Mouse (Mus musculus) hindbrain, embryonic 16.5 days (tissue): ENCODE results near the gene Tmem51. TPM values are rescaled to one million over a fixed set of nuclear protein-coding genes. Genes with fewer than 3 reads are reported as not detected.
A peak's percentile ranks its signal among the peaks of the same experiment; 100 is the strongest.

Experiments used
- ATAC-seq: fragments of 200-750 bp; cut with Nextera tagmentation; 2 replicates; pipeline ENCODE4 v1.8.0; 2017; ENCODE audit warnings: moderate TSS enrichment, moderate library complexity
- H3K27ac ChIP-seq: fragments of 300-500 bp; sonication (generic); 2 replicates; pipeline ENCODE4 v1.5.1; 2014; ENCODE audit warnings: low read depth, mild to moderate bottlenecking, control low read depth, low read length, moderate library complexity
- H3K27me3 ChIP-seq: fragments of 300-500 bp; sonication (generic); replicated peaks from 2 replicates; pipeline ENCODE4 v1.6.1; 2014; ENCODE audit warnings: low read length; ENCODE audit not compliant: control insufficient read depth, insufficient read depth
- H3K36me3 ChIP-seq: fragments of 300-500 bp; sonication (generic); 2 replicates; pipeline ENCODE4 v1.6.1; 2014; ENCODE audit warnings: mild to moderate bottlenecking, low read length, moderate library complexity, mixed read lengths; ENCODE audit not compliant: control insufficient read depth, insufficient read depth
- H3K4me1 ChIP-seq: fragments of 300-500 bp; sonication (generic); 2 replicates; pipeline ENCODE4 v1.6.1; 2014; ENCODE audit warnings: low read depth, low read length; ENCODE audit not compliant: control insufficient read depth, insufficient read depth
- H3K4me2 ChIP-seq: fragments of 300-500 bp; sonication (generic); 2 replicates; pipeline ENCODE4 v1.6.1; 2014; ENCODE audit warnings: mild to moderate bottlenecking, low read length, control low read depth, moderate library complexity
- H3K4me3 ChIP-seq: fragments of 300-500 bp; sonication (generic); 2 replicates; pipeline ENCODE4 v1.5.1; 2014; ENCODE audit warnings: mild to moderate bottlenecking, low read length, control low read depth, moderate library complexity
- H3K9ac ChIP-seq: fragments of 300-500 bp; sonication (generic); 2 replicates; pipeline ENCODE4 v1.6.1; 2014; ENCODE audit warnings: low read depth, mild to moderate bottlenecking, control low read depth, low read length, moderate library complexity
- H3K9me3 ChIP-seq: fragments of 300-500 bp; sonication (generic); 2 replicates; pipeline ENCODE4 v1.6.1; 2014; ENCODE audit warnings: mild to moderate bottlenecking, low read length, moderate library complexity; ENCODE audit not compliant: control insufficient read depth
- WGBS: fragments of 180-500 bp; shearing (Covaris S2); extraction: QIAGEN DNeasy Blood & Tissue Kit; methylation state at CpG from one replicate; pipeline ENCODE4 v1.1.7; 2014; 5-methylcytosine and 5-hydroxymethylcytosine counted together
- polyA plus RNA-seq: library from polyadenylated mRNA; unstranded; fragments of >200 nt; fragmentation: Nextera tagmentation; extraction: Ambion mirVana; gene quantifications from 2 replicates; pipeline ENCODE4 v1.2.1, GENCODE M21; 2015

Tmem51 gene
- polyA plus RNA-seq, 1 experiment from 2014 or later: 8.2 TPM

- peak; percentile 64 for ATAC-seq
- Histone ChIP-seq H3K27ac (no peak overlapping the region), H3K27me3 (peaks cover 19% of the 10 kb centered on the region), H3K9me3 (no peaks in the 10 kb centered on the region), H3K4me3 (peak overlapping the region; percentile 64), H3K36me3 (no peaks in the 10 kb centered on the region), H3K4me2 (peak overlapping the region; percentile 99), H3K9ac (peak overlapping the region; percentile 77), H3K4me1 (peaks cover 24% of the 10 kb centered on the region)
- 0% methylated on average over 23 of the region's 29 CpGs for WGBS
Measured at GRCm38 (mm10) chr4:142083762-142084130, 358 bp downstream of the Tmem51 start.

- Histone ChIP-seq H3K9ac (no peak overlapping the region), H3K4me1 (peaks cover 24% of the 10 kb centered on the region), H3K27ac (no peak overlapping the region), H3K4me3 (no peak overlapping the region; the same call in 1 of the 2 replicates), H3K36me3 (no peaks in the 10 kb centered on the region), H3K4me2 (peak overlapping the region; percentile 99), H3K27me3 (peaks cover 19% of the 10 kb centered on the region), H3K9me3 (no peaks in the 10 kb centered on the region)
- 52% methylated on average over 6 of the region's 6 CpGs for WGBS
- no peak for ATAC-seq
Measured at GRCm38 (mm10) chr4:142083193-142083592, 911 bp downstream of the Tmem51 start.

GRCm38 (mm10) chr4:142082703-142083102 lies 1.4 kb downstream of the Tmem51 start:
- Histone ChIP-seq H3K9me3 (no peaks in the 10 kb centered on the region), H3K27me3 (peaks cover 19% of the 10 kb centered on the region), H3K4me3 (no peak overlapping the region), H3K4me2 (no peak overlapping the region), H3K36me3 (no peaks in the 10 kb centered on the region), H3K4me1 (peaks cover 24% of the 10 kb centered on the region), H3K9ac (no peak overlapping the region), H3K27ac (no peak overlapping the region)
- no peak for ATAC-seq
- 74% methylated on average over 4 of the region's 4 CpGs for WGBS

GRCm38 (mm10) chr4:142081631-142082283 lies 2.3 kb downstream of the Tmem51 start:
- H3K4me3 ChIP-seq: no peak overlapping the region

GRCm38 (mm10) chr4:142080901-142081630 lies 3.0 kb downstream of the Tmem51 start:
- H3K4me2 ChIP-seq: peak overlapping the region; percentile 23; the same call in 1 of the 2 replicates
- H3K27me3 ChIP-seq: peaks cover 19% of the 10 kb centered on the region
- no peaks in the 10 kb centered on the region for H3K36me3 ChIP-seq
- H3K4me3 ChIP-seq: no peak overlapping the region
- 0 out of 2 replicates have a peak overlapping the region, but pooled peaks have one; percentile 23 for H3K27ac ChIP-seq
- no peaks in the 10 kb centered on the region for H3K9me3 ChIP-seq
- peak; percentile 51 for ATAC-seq
- H3K9ac ChIP-seq: no peak overlapping the region
- 56% methylated on average over 11 of the region's 18 CpGs for WGBS
- peaks cover 28% of the 10 kb centered on the region for H3K4me1 ChIP-seq

More at GRCm38 (mm10) chr4:142081631-142082283, 2.3 kb downstream of the Tmem51 start:
- no peaks in the 10 kb centered on the region for H3K9me3 ChIP-seq
- H3K36me3 ChIP-seq: no peaks in the 10 kb centered on the region
- H3K27me3 ChIP-seq: peaks cover 19% of the 10 kb centered on the region
- no peak overlapping the region for H3K4me2 ChIP-seq
- WGBS: 53% methylated on average over 13 of the region's 13 CpGs
- H3K9ac ChIP-seq: no peak overlapping the region
- peak overlapping the region; percentile 30; the same call in 1 of the 2 replicates for H3K27ac ChIP-seq
- ATAC-seq: no peak
- peaks cover 28% of the 10 kb centered on the region for H3K4me1 ChIP-seq

- no peak overlapping the region for H3K9ac ChIP-seq
- H3K36me3 ChIP-seq: no peaks in the 10 kb centered on the region
- H3K4me3 ChIP-seq: no peak overlapping the region
- no peak overlapping the region for H3K4me2 ChIP-seq
- H3K9me3 ChIP-seq: no peaks in the 10 kb centered on the region
- no peak overlapping the region for H3K27ac ChIP-seq
- H3K27me3 ChIP-seq: peaks cover 16% of the 10 kb centered on the region
- H3K4me1 ChIP-seq: peaks cover 28% of the 10 kb centered on the region
- WGBS: 65% methylated on average over 4 of the region's 4 CpGs
- no peak for ATAC-seq
Measured at GRCm38 (mm10) chr4:142080487-142080767, 3.7 kb downstream of the Tmem51 start.

- no peak for ATAC-seq
- Histone ChIP-seq H3K4me3 (no peak overlapping the region), H3K4me2 (no peak overlapping the region), H3K9ac (no peak overlapping the region), H3K27ac (no peak overlapping the region), H3K27me3 (peaks cover 13% of the 10 kb centered on the region), H3K36me3 (no peaks in the 10 kb centered on the region), H3K4me1 (peaks cover 28% of the 10 kb centered on the region), H3K9me3 (no peaks in the 10 kb centered on the region)
- 83% methylated on average over 14 of the region's 14 CpGs for WGBS
Measured at GRCm38 (mm10) chr4:142079629-142080486, 4.2 kb downstream of the Tmem51 start.

GRCm38 (mm10) chr4:142077572-142078271 lies 6.4 kb downstream of the Tmem51 start:
- Histone ChIP-seq H3K4me3 (no peak overlapping the region), H3K4me2 (peak overlapping the region; percentile 29), H3K4me1 (peaks cover 12% of the 10 kb centered on the region), H3K9me3 (no peaks in the 10 kb centered on the region), H3K27ac (peak overlapping the region; percentile 47; the same call in 1 of the 2 replicates), H3K27me3 (0 out of 2 replicates have a peak, but pooled peaks cover 2% of the 10 kb centered on the region), H3K9ac (no peak overlapping the region), H3K36me3 (no peaks in the 10 kb centered on the region)
- 43% methylated on average over 18 of the region's 18 CpGs for WGBS
- peak; percentile 34; the same call in 1 of the 2 replicates for ATAC-seq
